Mouse (Mus musculus): Measurements from ENCODE around the gene Rad51b. TPM values are rescaled to one million over a fixed set of nuclear protein-coding genes. Genes with fewer than 3 reads are reported as not detected.

Rad51b gene
- total and polyA plus RNA-seq, 3 experiments = 6.5 to 8.6 (median 8.5) TPM

DNA sequence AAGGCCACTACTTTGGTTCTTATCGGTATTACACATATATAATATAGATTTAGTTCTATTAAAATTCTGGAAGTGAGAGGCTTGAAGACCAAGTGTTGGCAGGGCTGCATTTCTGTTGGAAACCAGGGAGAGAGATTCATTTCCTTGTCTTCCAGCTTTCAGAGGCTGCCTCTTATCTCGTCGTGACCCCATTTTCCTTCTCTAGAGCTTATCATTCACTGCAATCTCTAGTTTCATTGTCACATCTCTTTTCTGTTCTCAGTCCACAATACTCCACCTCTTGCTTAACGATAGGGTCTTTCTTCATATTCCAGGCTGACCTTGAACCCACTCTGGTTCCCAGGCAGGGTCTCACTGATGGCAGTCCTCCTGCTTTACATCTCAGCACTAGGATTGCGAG lies 202.7 kb downstream of the Rad51b start:
- in situ Hi-C loops (cut with MboI; ENCODE audit: low pct_ligation_motif_present, low pct_unique_long_range_greater_than_20kb, low sequenced_read_pairs) (no loop called here), dilution Hi-C loops (cut with MboI; ENCODE audit: extremely low pct_ligation_motif_present, extremely low pct_unique_long_range_greater_than_20kb, low sequenced_read_pairs) (no loop called here)
- Histone ChIP-seq H3K4me1 (ENCODE audit: control insufficient read depth in 1 of 2, insufficient read depth in 2 of 2) (peaks cover 4 to 9% of the 10 kb centered on the region in 2 experiments; a peak in 2 of 4 replicates), H3K4me3 (replicated peaks in 1 of 3; ENCODE audit: low read depth in 2 of 3, low read length in 2 of 3, poor library complexity in 1 of 3) (no peak overlapping the region), H3K4me2 (ENCODE audit: insufficient read depth, low read depth, poor library complexity, severe bottlenecking) (no peak overlapping the region), H3K27me3 (replicated peaks) (no peaks in the 10 kb centered on the region), H3K27ac (ENCODE audit: insufficient read depth, low read depth) (no peak overlapping the region), H3K9ac (ENCODE audit: insufficient read depth, low read depth) (no peak overlapping the region), H3K9me3 (replicated peaks; ENCODE audit: low read length) (no peaks in the 10 kb centered on the region), H3K36me3 (replicated peaks in 1 of 2; ENCODE audit: control insufficient read depth in 1 of 2, insufficient read depth in 1 of 2, low read length in 1 of 2) (peaks cover 0 to 13% of the 10 kb centered on the region in 2 experiments), H3K79me2 (replicated peaks; ENCODE audit: control insufficient read depth, extremely low read depth, insufficient read depth, poor library complexity, severe bottlenecking) (no peaks in the 10 kb centered on the region)
- no peak for DNase-seq (ENCODE audit: extremely low read depth)
- no peak for TF ChIP-seq MXI1 (IDR thresholded peaks at IDR 0.05; ENCODE audit: low read depth, low read length)
- no peak for TF ChIP-seq SMC3 (IDR thresholded peaks at IDR 0.05; ENCODE audit: low read depth, low read length)
- no peak for TF ChIP-seq POLR2AphosphoS2 (IDR thresholded peaks at IDR 0.05; ENCODE audit: low read depth, low read length)
- no peak for TF ChIP-seq IRF4 (IDR thresholded peaks at IDR 0.05; ENCODE audit: low read depth, low read length)
- no peak for TF ChIP-seq KAT2A (IDR thresholded peaks at IDR 0.05; ENCODE audit: insufficient replicate concordance, low read length)
- TF ChIP-seq MAX (IDR thresholded peaks at IDR 0.05; ENCODE audit: low read length) = no peak
- no peak for TF ChIP-seq TBP (conservative IDR thresholded peaks at IDR 0.05; ENCODE audit: low read depth, low read length)
- TF ChIP-seq MYC (IDR thresholded peaks at IDR 0.05; ENCODE audit: low read depth, low read length) = no peak
- TF ChIP-seq ETS1 (conservative IDR thresholded peaks at IDR 0.05; ENCODE audit: low read depth, low read length) = no peak
- TF ChIP-seq USF2 (conservative IDR thresholded peaks at IDR 0.05; ENCODE audit: low read depth, low read length) = no peak
- TF ChIP-seq UBTF (IDR thresholded peaks at IDR 0.05; ENCODE audit: low read depth, low read length) = no peak

DNA sequence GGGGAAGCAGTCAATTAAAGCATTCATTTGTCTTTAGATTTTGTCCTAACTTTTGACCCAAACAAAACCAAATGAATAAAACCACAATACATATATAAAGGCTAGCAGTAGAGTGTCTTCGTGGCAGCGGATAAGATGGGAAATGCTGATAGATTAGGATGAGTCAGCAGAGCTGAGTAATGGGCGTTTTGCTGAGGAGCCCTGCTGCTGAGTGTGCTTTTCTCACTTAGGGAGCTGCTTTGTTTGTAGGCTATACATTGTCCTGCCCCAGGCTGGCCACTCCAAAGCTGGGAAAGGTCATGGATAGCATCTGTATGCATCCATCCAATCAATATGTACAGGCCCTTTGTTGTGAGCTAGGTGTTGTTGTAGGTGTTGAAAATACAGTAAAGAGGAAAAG lies 204.8 kb downstream of the Rad51b start:
- H3K27me3 ChIP-seq (replicated peaks) = no peaks in the 10 kb centered on the region
- no peak overlapping the region for H3K9ac ChIP-seq (ENCODE audit: insufficient read depth, low read depth)
- H3K4me3 ChIP-seq (replicated peaks in 1 of 3; ENCODE audit: low read depth in 2 of 3, low read length in 2 of 3, poor library complexity in 1 of 3) = no peak overlapping the region
- H3K4me2 ChIP-seq (ENCODE audit: insufficient read depth, low read depth, poor library complexity, severe bottlenecking) = no peak overlapping the region
- peaks cover 0 to 4% of the 10 kb centered on the region in 2 experiments for H3K36me3 ChIP-seq (replicated peaks in 1 of 2; ENCODE audit: control insufficient read depth in 1 of 2, insufficient read depth in 1 of 2, low read length in 1 of 2)
- no peaks in the 10 kb centered on the region for H3K9me3 ChIP-seq (replicated peaks; ENCODE audit: low read length)
- no peak for DNase-seq (ENCODE audit: extremely low read depth)
- peaks cover 4 to 9% of the 10 kb centered on the region in 2 experiments; a peak in 2 of 4 replicates for H3K4me1 ChIP-seq (ENCODE audit: control insufficient read depth in 1 of 2, insufficient read depth in 2 of 2)
- dilution Hi-C loops (cut with MboI; ENCODE audit: extremely low pct_ligation_motif_present, extremely low pct_unique_long_range_greater_than_20kb, low sequenced_read_pairs) (no loop called here), in situ Hi-C loops (cut with MboI; ENCODE audit: low pct_ligation_motif_present, low pct_unique_long_range_greater_than_20kb, low sequenced_read_pairs) (no loop called here)
- H3K27ac ChIP-seq (ENCODE audit: insufficient read depth, low read depth) = no peak overlapping the region
- H3K79me2 ChIP-seq (replicated peaks; ENCODE audit: control insufficient read depth, extremely low read depth, insufficient read depth, poor library complexity, severe bottlenecking) = no peaks in the 10 kb centered on the region
- TF ChIP-seq ELF1 (IDR thresholded peaks at IDR 0.05; ENCODE audit: low read depth, low read length) = no peak
- TF ChIP-seq JUN (IDR thresholded peaks at IDR 0.05; ENCODE audit: insufficient read depth, low read depth, low read length) = no peak
- TF ChIP-seq MAFK (IDR thresholded peaks at IDR 0.05; ENCODE audit: insufficient replicate concordance, low read length) = 0 out of 2 replicates have a peak, but pooled peaks have one; percentile 21
- no peak for TF ChIP-seq USF2 (conservative IDR thresholded peaks at IDR 0.05; ENCODE audit: low read depth, low read length)
